Mouse (Mus musculus) ES-CJ7 (cell line): Measurements from ENCODE around the gene Edem2.
"Not testable (repeated sequence)": the region's sequence is repeated elsewhere in the genome, so short reads cannot be mapped to it uniquely, and the experiment has no call there.

Source experiments
- DNase-seq: peaks from one replicate; pipeline ENCODE4 v3.0.0; 2011; ENCODE audit warnings: low read depth, low spot score

The Edem2 gene

DNA sequence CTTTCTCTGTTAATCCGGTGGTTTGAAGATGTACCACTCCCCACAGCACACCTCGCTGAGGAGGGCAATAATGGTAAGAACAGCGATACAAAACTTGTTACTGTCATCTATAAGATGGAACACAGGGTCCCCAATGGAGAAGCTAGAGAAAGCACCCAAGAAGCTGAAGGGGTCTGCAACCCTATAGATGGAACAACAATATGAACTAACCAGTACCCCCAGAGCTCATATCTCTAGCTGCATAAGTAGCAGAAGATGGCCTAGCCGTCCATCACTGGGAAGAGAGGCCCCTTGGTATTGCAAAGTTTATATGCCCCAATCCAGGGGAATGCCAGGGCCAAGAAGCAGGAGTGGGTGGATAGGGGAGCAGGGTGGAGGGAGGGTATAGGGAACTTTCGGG is 6.5 kb upstream of the Edem2 start, which contains the start of gene Gm17581:
TSS of gene Gm17581 (minus strand) at position 101 of the 400 bp plus-strand sequence.
- not testable (repeated sequence) for DNase-seq

DNA sequence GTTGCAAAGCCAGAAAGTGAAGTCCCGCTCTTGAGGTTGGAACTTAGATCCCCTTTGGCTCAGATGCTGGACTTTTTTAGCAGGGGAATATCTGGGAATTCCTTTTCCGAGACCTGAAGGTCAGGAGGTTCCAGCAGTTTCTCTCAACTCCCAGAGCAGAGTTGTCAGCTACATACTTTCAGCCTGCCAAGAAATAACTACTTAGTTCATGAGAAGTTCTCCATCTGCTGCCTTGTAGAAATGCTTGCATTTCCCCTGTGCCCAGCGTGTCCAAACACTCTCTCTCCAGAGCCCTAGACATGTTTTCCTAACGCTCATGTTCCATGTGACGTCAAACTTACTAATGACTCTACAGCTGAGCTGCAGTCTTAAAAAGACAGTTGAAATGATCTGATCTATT is 5.8 kb upstream of the Edem2 start:
- DNase-seq, result no peak

DNA sequence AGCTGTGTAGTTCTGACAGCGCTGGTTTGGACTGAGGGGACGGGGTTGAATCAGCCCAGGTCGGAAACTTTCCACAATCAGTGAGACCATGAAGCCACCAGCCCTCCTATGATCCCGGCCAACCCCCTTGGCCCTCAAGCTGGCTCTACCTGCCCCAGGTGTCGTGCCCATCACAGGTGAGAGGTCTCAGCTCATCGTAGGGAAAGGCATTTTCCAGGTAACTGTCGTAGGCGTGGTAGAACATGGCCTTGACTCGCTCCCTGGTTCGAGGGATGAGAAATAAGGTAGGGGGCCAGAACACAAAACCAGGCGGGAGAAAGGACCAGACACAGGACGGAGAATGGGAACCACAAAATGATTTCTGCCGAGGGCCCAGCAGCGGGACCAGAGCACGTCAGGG is 533 bp downstream of the Edem2 start:
- DNase-seq, result no peak

DNA sequence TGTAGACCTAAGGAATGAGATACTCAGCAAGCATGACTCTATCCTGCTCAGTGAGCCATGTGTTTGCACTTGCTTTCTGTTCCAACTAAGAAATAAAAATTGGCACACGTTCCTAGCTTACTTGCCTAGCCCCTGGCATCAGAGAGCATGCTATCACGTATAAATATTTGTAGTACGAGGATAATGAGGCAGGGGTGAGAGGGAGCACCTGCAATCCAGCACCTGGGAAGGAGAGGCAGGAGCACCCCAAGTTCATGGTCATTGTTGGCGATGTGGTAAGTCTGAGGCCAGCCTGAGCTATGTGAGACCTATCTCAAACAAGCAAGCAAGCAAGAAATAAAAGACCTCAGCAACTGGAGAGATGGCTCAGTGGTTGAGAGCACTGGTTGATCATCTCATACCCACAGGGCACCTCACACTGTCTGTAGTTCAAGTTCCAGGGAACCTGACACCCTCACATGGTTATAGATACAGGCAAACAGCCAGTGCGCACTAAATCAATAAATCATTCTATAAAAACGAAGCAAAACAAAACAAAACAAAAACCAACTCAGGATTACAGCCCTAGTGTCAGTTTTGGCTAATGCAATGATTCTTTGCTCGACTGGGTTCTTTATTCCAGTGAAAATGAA is 1.4 kb downstream of the Edem2 start:
- DNase-seq, result no peak

DNA sequence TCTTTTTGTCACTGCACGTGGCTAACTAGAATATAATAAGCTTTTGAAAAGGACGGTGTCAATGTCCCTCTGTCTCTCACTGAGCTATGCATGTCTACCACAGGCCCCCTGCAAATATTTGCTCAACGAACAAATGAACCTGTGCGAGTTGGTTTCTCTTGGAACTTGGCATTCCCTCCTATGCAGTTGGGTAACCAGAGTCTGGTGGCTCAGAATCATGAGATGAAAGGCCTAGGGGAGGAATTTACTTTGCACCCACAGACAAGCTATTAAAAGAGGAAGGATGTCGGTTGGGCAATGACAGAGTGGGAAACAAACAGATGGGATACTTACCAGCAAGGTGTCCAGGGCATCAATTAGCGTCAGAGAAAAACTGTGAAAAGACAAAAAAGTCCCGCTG is 3.0 kb downstream of the Edem2 start:
- DNase-seq, result no peak

DNA sequence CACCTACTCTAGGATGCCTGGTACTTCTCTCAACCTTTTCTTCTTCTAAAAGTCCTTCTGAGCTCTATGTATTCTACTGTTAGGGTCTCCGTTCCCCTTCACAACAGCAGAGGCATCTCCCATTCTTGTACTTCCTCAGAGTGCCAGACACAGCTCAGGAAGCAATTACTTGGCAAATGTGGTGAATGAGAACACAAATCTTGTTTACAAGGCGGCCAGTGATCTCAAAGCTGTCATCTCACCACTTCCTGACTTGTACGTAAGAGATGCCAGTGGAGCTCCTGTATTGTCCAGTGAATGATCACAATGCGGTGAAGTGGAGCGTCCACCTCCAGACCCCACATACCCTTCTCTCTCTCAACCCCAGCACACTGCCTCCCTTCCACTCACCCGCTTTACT is 4.7 kb downstream of the Edem2 start:
- DNase-seq, result no peak

DNA sequence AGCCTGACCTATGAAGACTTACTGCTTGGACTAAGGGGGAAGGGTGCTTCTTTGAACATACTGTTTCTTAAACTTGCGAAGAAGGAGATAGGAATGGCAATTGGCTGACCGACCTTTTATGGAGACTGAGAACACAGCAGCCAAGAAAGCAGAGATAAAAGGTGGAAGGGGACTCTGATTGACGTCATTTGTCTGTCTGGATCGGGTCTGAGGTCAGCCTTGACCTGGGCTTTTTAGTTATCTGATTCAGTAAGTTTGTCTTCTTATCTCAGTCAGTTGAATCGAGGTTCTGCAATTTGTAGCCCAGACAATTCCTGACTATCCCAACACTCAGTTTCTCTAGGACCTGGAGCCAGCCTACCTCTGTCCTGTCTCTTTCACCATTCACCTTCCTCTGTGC is 5.2 kb downstream of the Edem2 start:
- no peak for DNase-seq

DNA sequence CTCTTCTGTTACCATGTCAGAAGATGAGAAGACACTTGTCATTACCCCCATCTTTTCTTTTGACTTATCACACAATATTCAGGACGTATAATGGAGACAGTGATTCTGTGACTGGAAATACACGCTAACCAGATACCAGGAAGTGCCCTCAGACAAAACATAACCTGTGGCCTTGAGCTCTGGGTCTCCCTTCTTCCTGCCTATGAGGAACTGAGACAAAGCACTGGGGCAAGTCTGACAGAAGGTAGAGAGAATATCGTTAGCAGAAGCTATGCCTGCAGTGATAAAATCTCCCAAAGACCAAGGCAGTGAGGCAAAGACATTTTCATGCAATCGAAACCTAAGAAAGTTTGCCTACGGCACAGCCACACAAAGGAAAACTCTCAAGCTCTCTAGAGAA is 8.7 kb downstream of the Edem2 start:
- no peak for DNase-seq

DNA sequence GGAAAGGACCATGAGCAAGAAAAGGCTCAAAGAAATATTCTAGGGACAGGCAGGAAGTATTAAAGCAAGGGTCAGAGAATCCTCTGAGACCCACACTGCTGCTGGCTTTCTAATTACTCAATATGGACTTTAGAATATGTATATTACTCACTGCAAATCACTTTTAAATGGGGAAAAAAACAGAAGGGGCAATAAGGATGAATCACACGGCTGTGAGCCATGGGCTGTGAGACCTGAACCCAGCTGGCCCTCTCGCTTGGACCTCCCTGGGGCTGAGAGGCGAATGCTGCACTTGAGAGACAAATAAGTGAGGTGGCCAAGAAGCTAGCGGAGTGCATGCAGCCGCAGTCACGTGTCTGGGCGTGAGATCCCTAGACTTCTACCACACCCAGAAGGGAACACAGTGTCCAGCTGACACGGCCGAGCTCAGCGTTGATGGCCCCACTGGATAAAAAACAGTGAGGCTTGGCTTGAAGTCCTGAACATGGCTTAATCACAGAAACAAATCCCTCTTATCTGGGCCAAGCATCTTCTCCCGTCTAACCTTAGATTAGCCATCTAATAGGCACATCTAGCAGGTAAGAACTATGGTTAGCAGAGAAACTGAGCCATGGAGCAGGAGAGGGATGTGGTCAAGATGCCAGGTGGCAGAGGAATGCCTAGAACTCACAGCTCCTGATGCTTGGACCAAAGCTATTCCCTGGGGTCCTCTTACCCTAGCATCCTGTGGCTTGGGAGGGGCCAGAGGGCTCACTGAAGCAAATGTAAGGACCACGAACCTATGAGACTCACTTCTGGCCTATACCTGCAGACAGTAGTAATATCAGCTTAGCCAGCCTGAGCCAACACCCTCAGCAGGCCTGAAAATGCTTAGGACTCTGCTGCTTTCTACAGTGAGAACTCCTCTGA is 11.9 kb downstream of the Edem2 start:
- DNase-seq, result no peak

DNA sequence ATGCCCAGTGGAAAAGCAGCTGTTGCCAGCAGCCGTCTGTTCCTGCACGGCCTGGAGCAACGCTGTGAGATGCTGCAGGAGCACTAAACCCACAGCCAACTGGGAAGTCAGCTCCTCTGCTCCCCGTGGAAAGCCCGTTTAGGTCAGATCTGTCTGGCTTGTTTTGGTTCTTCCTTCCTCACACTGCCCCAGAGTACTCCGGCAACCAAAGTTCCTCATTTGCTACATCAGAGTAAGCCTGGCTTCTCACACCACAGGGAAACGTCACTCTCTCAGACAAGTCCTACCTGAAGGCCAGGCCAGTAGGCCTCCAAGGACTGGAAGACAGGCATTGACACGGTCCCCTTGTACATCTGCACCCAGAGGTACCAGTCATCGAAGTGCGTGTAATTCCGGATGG is 18.7 kb downstream of the Edem2 start:
- no peak for DNase-seq

DNA sequence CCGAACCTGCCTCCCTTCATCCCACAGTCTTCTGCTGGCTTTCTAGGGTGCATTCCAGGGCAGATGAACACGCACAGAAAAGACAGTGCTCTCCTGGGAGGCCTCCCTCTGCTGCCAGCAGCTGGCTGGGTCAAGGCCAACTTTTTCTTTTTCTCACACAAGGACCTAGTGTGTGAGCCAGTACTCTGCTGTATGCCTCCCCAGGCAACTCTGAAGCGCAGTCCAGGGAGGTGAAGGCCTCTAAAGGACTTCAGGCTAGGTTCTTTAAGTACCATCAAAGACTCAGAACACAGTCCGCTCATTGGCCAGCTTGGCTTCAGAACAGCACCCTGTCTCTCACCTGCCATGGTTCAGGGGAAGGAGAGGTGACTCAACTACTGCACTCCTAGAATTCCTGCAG is 22.0 kb downstream of the Edem2 start:
- no peak for DNase-seq

DNA sequence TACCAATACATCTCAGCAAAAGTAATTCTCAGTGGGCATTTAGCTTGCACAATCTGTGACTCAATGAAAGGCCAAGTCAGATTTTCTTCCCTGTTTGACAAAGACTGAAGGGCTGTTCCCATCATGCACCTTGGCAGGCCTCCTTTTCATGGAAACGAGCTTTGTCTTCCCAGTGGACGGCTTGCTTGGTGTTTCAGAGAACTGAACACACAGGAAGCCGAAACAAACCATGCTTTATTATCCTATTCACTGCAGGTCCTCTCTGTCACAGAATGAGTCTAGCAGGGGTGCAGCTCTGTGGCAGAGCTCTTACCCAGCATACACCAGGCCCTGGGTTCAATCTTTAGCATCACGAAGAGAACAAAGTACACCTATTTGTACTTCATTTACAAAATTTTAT is 25.6 kb downstream of the Edem2 start:
- no peak for DNase-seq

DNA sequence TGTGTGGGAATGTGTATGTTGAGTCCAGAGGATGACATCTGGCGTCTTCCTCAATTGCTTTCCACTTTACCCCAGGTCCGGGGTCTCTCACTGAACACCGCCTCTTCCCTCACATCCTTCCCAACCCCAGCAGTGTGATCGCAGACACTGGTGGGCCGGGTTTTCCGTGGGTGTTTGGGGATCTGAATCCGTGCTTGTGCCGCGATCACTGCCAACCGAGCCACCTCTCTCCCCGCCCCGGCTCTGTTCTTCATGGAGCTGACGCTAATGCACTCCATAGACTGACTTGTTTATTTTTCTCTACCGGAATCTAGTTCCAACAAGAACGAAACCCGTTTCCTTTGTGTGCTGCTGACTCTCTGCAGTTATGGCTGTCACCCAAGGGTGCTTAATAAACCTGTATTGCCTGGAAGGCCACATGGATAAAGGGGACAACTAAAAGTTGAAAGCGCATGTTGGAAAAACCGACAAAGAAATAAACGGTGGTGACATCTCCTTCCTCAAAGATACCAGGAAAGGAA is 27.8 kb downstream of the Edem2 start:
- no peak for DNase-seq

DNA sequence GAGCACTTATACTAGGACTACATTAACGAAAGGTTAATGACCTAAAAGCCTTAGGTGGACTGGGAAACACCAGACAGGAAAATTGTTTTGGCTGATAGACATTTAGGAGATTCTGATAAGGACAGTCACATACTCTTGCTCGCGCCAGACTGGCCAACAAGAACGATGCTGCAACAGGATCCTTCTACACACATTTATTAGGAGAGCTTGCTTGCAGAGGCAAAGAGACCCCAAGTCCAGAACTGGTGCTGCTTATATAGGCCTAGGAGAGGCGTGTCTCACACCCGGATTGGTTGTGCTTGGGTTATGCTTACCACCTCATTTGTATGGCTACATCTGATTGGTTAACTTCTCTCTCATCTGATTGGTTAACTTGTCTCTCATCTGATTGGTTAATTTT is 30.8 kb downstream of the Edem2 start:
- not testable (repeated sequence) for DNase-seq

DNA sequence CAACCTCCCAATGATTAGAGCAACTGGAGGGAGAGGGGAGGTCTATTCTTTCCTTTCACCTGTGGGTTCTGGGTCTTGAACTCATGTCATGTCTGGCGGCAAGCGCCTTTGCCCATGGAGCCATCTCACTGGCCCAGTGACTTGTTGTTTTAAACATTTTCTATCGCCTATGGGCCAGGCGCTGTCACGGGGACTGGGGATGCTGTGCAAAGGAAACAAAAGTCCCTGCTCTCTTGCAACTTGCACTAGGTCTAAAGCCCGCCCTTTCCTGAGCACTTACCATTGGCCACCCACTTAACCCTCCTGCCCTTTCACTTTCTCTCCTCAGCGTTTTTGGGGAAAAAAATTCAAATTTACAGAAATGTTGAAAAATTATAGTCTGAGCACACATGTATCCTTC is 32.4 kb downstream of the Edem2 start:
- DNase-seq, result no peak

DNA sequence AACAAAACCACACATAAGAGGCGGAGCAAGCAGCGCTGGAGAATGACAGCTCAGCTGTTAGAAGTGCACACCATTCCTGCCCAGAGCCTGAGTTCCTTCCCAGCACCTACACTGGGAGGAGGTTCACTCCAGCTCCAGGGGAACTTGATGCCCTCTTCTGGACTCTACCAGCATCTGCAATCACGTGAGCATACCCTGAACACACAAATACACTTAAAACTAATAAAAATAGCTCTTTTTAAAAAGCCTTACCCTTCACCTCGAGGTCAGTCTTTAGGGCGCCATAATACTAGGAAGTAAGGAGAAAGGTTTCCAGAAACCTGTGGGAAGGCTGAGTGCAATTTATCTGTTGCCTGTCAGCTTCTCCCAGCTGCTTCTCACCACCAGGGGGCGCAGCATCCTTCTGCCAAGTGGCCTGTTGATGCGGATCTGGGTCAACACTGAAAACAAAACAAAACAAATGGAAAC is 33.1 kb downstream of the Edem2 start:
- peak; percentile 87 for DNase-seq

DNA sequence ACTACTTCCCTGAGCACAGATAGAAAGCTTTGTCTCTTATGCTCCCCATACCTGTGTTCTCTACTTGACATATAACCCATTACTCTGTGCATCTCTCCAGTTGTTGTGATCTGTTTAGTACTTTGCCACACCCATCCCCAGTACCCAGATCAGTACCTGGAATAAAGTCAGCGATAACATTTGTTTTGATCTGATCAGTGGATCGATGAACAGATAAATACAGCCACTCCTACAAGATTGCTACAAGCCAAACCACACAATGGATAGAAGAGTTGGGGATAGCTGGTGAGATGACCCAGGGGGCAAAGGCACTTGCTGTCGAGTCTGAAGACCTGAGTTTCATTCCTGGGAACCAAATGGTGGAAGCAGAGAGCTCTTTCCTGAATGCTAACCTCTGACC is 34.0 kb downstream of the Edem2 start:
- DNase-seq, result no peak

DNA sequence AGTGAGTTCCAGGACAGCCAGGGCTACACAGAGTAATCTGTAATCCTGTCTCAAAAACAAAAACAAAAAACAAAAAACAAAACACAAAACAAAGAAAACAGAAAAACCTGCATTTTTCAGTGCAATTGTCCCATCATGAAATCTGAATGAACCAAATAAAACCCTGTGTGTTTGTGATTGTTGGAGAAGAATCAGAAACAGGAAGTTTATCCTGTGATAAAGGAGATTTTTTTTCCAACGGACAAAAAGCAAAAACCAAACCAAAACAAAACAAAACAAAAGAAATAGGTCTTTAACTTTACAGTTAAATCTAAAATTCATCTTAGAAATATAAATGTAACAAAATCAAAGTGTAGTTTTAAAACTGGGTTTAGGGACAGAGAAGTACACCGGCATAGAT is 34.7 kb downstream of the Edem2 start:
- no peak for DNase-seq

DNA sequence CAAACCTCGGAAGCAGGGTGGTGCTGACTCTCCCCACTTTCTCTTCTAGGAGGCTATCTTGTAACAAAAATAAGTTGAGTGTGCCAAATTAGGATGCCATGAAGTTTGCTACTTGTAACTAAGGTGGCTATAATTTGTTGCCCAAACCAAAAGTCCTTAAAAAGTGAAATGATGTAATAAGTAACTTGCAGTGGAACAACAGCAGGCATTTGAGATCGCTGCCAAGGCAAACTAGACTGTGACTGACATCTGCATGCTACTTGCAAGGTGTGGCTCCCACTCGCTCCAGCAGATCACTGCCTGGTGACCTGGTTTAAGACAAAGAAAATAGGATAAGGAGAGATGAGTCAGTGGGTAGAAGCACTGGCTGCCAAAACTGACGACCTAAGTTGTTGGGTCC is 36.1 kb downstream of the Edem2 start:
- DNase-seq, result no peak

DNA sequence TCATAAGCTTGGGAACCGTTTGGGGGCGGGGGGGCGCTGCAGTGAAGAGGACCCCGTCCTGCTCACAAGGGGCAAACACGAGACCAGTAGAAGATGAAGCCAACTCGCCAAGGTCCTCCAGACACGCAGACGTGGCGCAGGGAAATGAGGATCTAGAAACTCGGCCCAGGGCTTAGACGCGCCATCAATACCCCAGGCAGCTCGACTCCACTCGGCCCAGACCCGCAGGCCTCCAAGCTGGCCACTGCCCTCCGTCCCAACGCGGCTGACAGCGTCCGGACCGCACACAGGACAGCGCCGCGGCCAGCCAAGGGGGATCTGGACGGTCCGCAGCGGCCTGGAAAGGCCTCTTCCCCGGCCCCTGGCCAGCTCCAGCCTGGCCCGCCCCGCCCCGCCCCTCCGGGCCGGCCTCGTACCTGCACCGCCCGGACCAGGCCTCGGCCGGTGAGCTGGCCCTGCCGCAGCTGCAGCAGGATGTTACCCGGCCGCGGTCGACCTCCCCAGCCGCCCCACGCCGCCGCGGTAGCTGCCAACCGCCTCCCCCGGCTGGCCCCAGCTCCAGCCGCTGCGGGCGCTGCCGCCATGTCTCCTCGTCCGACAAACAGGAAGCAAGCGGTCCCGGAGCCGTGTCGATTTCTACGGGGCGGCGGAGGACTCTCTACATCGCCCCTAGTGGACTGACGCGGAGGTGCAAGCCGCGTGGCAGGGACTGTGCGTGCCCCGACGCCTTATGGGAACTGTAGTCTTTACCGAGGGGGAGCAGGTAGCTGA is 37.4 kb downstream of the Edem2 start, which contains the start of gene Trpc4ap:
TSS of gene Trpc4ap (minus strand) at position 662 of the 771 bp plus-strand sequence.
- peak; percentile 92 for DNase-seq

DNA sequence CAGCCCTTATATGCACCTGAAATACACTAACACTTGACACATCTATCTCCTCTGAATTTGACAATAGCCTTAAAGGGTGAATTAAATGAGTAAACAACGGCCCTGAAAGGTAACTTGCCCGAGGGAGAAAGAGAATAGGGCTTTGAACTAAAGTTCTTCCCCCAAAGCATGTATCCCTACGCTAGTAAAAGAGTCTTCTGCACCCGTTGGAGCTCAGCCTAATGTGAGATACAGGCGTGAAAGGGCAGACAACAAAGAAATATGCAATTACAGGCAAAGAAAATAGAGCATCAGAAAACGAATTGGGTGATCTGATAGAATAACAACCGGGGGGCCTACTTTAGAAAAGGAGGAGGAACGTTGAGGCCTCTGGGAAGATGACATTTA is 37.9 kb downstream of the Edem2 start:
- DNase-seq, result no peak

DNA sequence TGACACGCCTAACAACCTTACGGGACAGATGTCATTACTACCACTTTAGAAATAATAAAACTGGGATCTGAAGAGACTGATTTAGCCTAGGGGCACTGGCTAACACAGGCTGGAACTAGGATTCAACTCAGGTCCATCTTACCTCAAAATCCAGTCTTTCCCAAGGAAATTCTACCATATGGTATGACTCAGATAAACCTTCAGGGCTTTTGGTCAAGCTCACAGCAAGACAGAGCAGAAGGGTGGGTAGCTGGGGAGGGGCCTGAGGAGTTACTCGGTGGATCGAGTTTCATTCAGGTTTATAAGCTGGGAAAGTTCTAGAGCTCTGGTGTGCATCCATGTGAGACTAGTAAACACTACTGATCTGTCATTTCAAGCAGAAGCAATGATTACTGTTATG is 40.1 kb downstream of the Edem2 start:
- no peak for DNase-seq
